Mouse (Mus musculus): Measurements from ENCODE around the gene Bsn. TPM values are rescaled to one million over a fixed set of nuclear protein-coding genes. Genes with fewer than 3 reads are reported as not detected.
A peak's percentile ranks its signal among the peaks of the same experiment; 100 is the strongest.

Bsn gene
- 1.4 and 1.7 TPM in 2 replicates for polyA plus RNA-seq (2016; fragmentation: Nextera tagmentation; extraction: Ambion mirVana)

DNA sequence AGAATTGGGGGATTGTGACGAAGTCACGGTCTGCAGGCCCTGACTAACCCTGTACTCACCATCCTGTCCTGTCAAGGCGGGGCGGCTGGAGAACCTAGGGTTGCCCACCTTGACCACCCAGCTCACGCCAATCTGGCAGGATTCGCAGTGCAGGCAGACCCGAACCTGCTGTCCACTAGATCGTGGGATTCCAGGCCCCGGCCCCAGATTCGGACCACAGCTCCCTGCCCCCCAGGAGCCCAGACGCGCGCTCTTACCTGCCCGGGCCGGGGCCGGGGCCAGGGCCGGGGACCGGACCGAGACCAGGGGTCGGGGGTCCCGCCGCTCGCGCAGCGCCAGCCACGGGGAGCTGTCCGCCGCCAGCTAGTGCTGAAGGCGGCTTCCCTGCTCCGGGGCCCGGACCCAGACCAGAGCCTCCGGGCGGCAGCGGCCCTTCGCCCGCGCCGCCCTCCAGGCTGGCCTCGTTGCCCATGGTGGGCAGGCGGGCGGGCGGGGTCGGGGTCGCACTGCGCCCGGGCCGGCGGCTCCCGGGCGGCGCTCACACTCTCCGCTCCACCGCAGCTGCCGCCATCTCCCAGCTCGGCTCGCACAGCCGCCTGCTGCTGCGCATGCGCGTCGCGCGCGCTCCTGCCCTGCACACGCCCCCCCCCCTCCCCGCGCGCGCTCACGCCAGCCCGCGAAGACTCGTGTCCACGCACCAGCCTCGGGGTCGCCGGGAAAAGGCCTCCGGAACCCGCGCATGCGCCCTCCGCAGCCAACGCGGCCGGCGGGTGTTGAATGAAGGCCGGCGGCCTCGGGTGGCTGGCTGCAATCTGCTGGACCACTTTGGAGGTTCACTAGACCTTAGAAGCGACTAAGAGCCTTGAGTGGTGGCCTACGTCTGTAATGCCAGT is at the start of gene Bsn:
TSS of gene Bsn (minus strand) at position 598 of the 893 bp plus-strand sequence.
- no peaks in the 10 kb centered on the region for H3K9me3 ChIP-seq
- 1% methylated on average over 91 of the region's 91 CpGs for WGBS
- peaks cover 52% of the 10 kb centered on the region for H3K27me3 ChIP-seq (replicated peaks; ENCODE audit: low read depth, poor library complexity, severe bottlenecking)
- peaks cover 13% of the 10 kb centered on the region for H3K4me1 ChIP-seq
- peak within 1 kb of the TSS; percentile 78 for H3K4me3 ChIP-seq
- DNase-seq (ENCODE audit: low spot score), result peak; percentile 85
- no peaks in the 10 kb centered on the region for H3K36me3 ChIP-seq (replicated peaks)
- peak within 1 kb of the TSS; percentile 69 for H3K27ac ChIP-seq (replicated peaks)

DNA sequence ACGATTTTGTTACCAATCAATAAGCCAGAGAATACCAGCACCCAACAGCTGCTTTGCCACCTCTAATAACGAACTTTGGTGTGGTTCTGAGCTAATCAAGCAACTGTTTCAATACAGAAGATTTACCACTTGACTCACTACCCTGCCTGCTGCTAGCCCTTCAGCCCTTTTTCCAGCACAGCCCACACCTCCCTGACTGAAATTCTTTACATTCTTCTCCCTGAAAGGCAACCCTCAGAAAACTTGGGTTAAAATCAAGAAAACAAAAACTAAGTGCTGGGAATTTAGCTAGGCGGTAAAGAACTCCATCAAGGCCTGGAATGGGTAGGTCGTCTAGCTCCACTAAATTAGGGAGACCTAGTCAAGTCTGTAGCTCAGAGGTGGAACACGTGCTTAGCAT is 49.8 kb upstream of the Bsn start:
- H3K27me3 ChIP-seq (replicated peaks; ENCODE audit: low read depth, poor library complexity, severe bottlenecking), result no peaks in the 10 kb centered on the region
- DNase-seq (ENCODE audit: low spot score), result no peak
- H3K4me1 ChIP-seq, result peaks cover 11% of the 10 kb centered on the region
- no peak overlapping the region for H3K27ac ChIP-seq (replicated peaks)
- H3K9me3 ChIP-seq, result no peaks in the 10 kb centered on the region
- 74% methylated on average over 5 of the region's 5 CpGs for WGBS
- peaks cover 19% of the 10 kb centered on the region for H3K36me3 ChIP-seq (replicated peaks)
- no peak overlapping the region for H3K4me3 ChIP-seq

DNA sequence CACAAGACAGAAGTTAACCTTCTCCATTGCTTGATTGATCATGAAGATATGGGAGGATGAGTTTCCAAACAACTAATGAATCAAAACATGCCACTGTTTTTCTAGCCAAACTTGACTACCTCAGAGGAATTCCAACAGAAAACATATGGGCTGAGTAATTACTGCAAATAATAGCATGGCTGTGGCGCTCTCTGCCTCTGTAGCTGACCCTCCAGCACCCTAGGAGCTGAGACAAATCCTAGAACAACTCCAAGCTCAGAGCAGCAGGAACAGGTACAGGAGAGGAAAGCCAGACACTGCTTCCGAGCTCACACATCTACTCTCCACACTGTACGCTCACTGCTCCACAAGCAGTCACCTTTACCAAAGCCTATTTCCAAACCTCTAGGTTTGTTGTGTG is 48.6 kb upstream of the Bsn start:
- Histone ChIP-seq H3K9me3 (no peaks in the 10 kb centered on the region), H3K4me3 (no peak overlapping the region), H3K27me3 (replicated peaks; ENCODE audit: low read depth, poor library complexity, severe bottlenecking) (no peaks in the 10 kb centered on the region), H3K36me3 (replicated peaks) (peaks cover 19% of the 10 kb centered on the region), H3K27ac (replicated peaks) (no peak overlapping the region), H3K4me1 (peaks cover 11% of the 10 kb centered on the region)
- DNase-seq (ENCODE audit: low spot score), result peak; percentile 10
- WGBS, result 59% methylated on average over 3 of the region's 3 CpGs

DNA sequence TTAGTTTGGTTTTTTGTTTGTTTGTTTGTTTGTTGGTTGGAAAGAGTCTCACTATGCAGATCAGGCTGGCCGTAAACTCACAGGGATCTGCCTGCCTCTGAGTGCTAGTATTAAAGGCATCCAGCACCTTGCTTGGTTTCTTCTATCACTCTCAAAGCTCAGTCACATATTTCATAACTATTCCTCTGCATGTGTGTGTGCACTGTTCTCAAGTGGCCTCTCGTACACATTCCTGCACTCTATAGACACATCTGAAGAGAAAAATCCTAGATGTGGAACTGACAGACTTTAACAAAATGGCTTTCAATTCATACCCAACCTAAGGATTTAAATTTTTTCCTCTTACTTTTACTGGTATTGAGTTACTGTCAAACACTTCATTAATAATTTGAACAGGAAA is 48.2 kb upstream of the Bsn start:
- Histone ChIP-seq H3K9me3 (no peaks in the 10 kb centered on the region), H3K27ac (replicated peaks) (no peak overlapping the region), H3K36me3 (replicated peaks) (peaks cover 19% of the 10 kb centered on the region), H3K27me3 (replicated peaks; ENCODE audit: low read depth, poor library complexity, severe bottlenecking) (no peaks in the 10 kb centered on the region), H3K4me3 (no peak overlapping the region), H3K4me1 (peaks cover 11% of the 10 kb centered on the region)
- WGBS, result 79% methylated on average over 2 of the region's 2 CpGs
- no peak for DNase-seq (ENCODE audit: low spot score)

DNA sequence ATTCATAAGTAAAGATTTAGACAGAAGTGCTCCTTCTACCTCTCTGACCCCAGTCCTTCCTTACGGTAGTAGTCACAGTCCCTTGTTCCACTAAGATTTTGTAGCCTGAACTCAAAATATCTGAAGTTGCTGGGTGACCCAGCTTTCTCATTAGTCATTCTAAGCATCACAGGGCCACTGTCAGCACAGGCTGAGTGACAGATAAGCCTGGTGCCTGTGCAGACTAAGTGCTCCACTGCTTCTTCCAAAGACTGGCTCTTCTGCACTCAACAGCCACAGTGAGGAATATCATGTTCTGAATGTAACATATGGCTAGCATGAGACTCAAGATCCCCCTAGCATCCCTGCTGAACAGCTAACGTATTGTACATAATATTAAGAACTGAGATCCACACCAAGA is 44.5 kb upstream of the Bsn start:
- peaks cover 21% of the 10 kb centered on the region for H3K36me3 ChIP-seq (replicated peaks)
- H3K4me1 ChIP-seq, result peaks cover 7% of the 10 kb centered on the region
- H3K9me3 ChIP-seq, result no peaks in the 10 kb centered on the region
- no peaks in the 10 kb centered on the region for H3K27me3 ChIP-seq (replicated peaks; ENCODE audit: low read depth, poor library complexity, severe bottlenecking)
- no peak overlapping the region for H3K4me3 ChIP-seq
- DNase-seq (ENCODE audit: low spot score), result no peak
- 95% methylated on average over 2 of the region's 2 CpGs for WGBS
- H3K27ac ChIP-seq (replicated peaks), result no peak overlapping the region

DNA sequence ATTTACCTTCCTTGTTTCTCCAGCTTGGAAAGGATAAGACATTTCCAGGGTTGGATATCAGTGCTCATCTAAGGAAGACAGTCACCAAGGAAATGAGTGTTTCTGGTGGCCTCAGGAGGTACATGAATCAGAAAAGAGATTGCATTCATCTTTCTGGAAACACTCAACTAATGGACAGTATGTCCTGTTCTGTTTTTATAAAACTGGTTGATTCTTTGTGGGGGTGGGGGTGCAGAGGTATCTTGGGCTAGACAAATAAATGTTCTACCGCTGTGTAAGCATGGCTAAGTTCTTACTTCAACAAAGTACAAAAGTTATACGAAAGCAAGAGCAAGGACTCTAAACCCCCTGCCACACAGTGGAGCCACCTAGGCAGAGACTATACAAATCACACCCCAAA is 42.7 kb upstream of the Bsn start:
- 92% methylated on average over 2 of the region's 2 CpGs for WGBS
- Histone ChIP-seq H3K36me3 (replicated peaks) (peaks cover 22% of the 10 kb centered on the region), H3K27ac (replicated peaks) (no peak overlapping the region), H3K4me1 (peaks cover 6% of the 10 kb centered on the region), H3K4me3 (no peak overlapping the region), H3K9me3 (no peaks in the 10 kb centered on the region), H3K27me3 (replicated peaks; ENCODE audit: low read depth, poor library complexity, severe bottlenecking) (no peaks in the 10 kb centered on the region)
- DNase-seq (ENCODE audit: low spot score), result no peak

DNA sequence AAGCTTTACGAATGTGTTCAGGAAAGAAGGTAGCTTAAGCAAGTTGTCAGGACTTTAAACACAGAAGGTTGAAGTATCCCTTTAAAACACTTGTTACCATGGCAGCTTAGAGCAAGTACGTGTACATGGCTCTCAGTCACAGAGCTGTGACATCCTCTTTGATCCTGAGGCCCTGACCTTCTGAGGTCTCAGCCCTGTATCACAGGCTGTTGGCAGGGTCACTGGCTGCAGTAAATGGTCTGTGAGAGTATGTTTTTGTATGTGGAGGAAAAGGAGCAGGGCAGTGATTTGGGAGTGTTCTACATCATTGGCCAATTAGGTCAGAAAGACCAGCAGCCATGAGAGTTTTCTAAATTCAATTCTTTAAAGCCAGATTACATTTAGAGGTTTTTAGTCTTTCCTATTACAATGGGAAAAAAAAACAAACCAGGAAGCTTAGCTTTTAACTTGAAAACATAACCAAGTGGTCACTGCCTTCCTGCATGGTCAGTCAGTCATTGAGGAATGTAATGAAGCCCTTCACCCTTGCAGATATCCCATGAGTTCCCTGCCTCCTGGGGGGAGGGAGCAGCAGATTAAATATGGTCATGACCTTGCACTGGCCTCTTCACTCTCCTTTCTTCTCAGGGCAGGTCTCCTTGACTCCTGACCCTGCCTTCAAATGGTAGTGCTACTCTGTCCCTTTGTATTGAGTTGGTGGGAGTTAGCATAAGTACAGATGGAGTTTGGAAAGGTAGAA is 37.9 kb upstream of the Bsn start:
- Histone ChIP-seq H3K4me3 (no peak overlapping the region), H3K27me3 (replicated peaks; ENCODE audit: low read depth, poor library complexity, severe bottlenecking) (no peaks in the 10 kb centered on the region), H3K36me3 (replicated peaks) (0 out of 2 replicates have a peak, but pooled peaks cover 11% of the 10 kb centered on the region), H3K9me3 (no peaks in the 10 kb centered on the region), H3K4me1 (peaks cover 8% of the 10 kb centered on the region; the same call in 1 of the 2 replicates), H3K27ac (replicated peaks) (no peak overlapping the region)
- WGBS, result 69% methylated on average over 2 of the region's 2 CpGs
- no peak for DNase-seq (ENCODE audit: low spot score)

DNA sequence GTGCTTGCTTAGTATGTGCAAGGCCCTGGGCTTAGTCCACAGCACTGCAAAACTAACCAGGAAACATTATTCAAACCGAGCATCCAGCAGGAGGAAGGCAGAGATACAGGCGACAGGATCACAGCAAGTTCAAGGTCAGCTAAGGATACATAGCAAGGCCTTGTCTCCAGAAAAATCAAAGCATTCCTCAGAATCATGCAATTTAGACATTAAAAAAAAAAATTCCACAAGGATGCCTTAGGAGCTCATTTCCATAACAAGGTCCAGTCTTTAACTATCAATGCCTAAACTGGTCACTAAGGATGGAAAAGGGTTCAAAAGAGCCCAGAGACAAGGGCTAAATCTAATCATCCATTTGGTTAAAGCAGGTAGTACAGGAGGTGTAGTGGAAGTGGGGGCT is 35.0 kb upstream of the Bsn start:
- Histone ChIP-seq H3K9me3 (no peaks in the 10 kb centered on the region), H3K36me3 (replicated peaks) (0 out of 2 replicates have a peak, but pooled peaks cover 5% of the 10 kb centered on the region), H3K27me3 (replicated peaks; ENCODE audit: low read depth, poor library complexity, severe bottlenecking) (no peaks in the 10 kb centered on the region), H3K27ac (replicated peaks) (no peak overlapping the region), H3K4me3 (no peak overlapping the region), H3K4me1 (peaks cover 8% of the 10 kb centered on the region; the same call in 1 of the 2 replicates)
- WGBS, result 88% methylated on average over 2 of the region's 2 CpGs
- DNase-seq (ENCODE audit: low spot score), result no peak

DNA sequence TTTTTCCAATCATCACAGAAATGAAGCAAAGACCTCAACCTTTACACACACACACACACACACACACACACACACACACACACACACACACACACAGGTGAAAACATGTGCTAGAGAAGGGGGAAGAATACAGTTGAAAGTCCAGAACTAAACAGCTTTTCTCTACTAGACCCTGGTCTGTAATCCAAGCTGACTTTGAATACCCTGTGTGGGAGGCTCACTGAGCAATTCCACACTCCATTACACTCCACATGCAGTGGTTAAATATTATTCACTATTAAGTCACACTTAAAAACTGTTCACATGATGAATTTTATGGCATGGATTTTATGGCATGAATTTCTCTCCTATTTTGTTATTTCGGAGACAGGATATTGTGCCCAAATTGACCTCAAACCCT is 33.4 kb upstream of the Bsn start:
- Histone ChIP-seq H3K27ac (replicated peaks) (no peak overlapping the region), H3K4me3 (no peak overlapping the region), H3K4me1 (peaks cover 8% of the 10 kb centered on the region; the same call in 1 of the 2 replicates), H3K9me3 (no peaks in the 10 kb centered on the region), H3K36me3 (replicated peaks) (no peaks in the 10 kb centered on the region), H3K27me3 (replicated peaks; ENCODE audit: low read depth, poor library complexity, severe bottlenecking) (no peaks in the 10 kb centered on the region)
- no peak for DNase-seq (ENCODE audit: low spot score)
- WGBS, result 97% methylated on average over 1 of the region's 1 CpGs

DNA sequence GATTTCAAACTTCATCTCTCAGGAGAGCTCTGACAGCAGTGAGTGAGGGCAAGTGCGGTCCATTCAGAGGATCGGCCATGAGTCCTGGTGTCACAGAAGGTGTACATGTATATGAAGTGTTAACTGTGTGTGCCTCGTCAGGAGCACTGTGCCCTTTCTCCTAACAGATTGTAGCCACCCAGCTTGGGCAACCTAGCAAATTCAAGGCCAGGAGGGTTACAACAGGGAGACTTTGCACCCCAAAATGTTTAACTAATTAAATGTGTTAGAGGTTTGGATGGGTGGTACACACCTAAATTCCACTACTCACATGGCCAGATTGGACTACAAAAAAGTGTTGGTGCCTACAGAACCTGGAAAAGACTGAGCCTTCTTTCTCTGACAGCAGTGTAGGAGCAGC is 31.4 kb upstream of the Bsn start:
- no peaks in the 10 kb centered on the region for H3K4me1 ChIP-seq
- DNase-seq (ENCODE audit: low spot score), result no peak
- WGBS, result 93% methylated on average over 3 of the region's 3 CpGs

DNA sequence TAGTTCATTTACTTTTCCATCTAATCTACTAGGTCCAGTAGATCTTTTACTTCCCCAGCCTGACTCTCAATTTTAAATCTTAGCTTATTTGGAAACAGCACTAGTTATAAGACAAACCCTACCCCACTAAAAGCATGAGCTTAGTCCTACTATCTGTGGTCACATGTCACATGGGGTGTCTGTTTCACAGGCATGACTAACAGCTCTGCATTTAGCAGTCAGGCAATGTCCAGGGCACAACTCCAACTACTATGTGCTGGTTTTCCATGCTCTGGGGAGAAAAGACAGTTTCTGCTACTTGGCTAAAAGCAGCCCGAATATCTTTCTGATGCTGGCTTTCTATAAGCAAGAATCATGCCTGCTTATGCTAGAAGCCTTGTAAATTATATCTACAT is 30.2 kb upstream of the Bsn start:
- Histone ChIP-seq H3K36me3 (replicated peaks) (peaks cover 28% of the 10 kb centered on the region), H3K4me1 (no peaks in the 10 kb centered on the region), H3K4me3 (no peak overlapping the region), H3K9me3 (no peaks in the 10 kb centered on the region), H3K27ac (replicated peaks) (no peak overlapping the region), H3K27me3 (replicated peaks; ENCODE audit: low read depth, poor library complexity, severe bottlenecking) (no peaks in the 10 kb centered on the region)
- DNase-seq (ENCODE audit: low spot score), result no peak
- WGBS, result 93% methylated on average over 1 of the region's 1 CpGs

More for the DNA sequence above, 31.4 kb upstream of the Bsn start:
- Histone ChIP-seq H3K9me3 (no peaks in the 10 kb centered on the region), H3K36me3 (replicated peaks) (peaks cover 18% of the 10 kb centered on the region), H3K27ac (replicated peaks) (no peak overlapping the region), H3K4me3 (no peak overlapping the region), H3K27me3 (replicated peaks; ENCODE audit: low read depth, poor library complexity, severe bottlenecking) (no peaks in the 10 kb centered on the region)

DNA sequence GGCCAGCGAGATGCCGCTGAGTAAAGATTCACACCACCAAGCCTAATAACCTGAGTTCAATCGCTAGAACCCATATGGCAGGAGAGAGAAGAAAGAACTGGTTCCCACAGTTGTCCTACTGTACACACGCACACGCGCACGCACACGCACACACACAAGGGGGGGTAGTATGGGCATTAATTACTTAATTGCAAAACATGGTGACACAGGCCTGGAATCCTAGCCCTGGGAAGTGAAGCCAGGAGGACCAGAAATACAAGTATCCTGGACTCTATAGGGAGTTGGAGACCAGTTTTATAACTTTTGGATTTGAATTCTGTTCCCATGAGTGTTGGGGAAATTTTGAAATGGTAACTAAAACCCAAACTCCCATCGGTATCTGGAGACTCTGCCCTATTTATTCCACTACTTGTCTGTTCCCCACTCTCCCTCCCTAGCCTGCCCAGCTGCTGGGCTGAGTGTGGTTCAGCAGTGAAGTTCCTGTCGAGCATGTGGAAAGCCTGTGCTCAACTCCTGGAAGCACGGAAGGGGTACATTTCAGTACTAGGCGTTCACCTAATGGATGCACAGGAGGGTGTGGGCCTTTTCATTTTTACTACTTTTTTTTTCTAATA is 29.7 kb upstream of the Bsn start:
- Histone ChIP-seq H3K36me3 (replicated peaks) (peaks cover 32% of the 10 kb centered on the region), H3K4me3 (no peak overlapping the region), H3K9me3 (no peaks in the 10 kb centered on the region), H3K4me1 (no peaks in the 10 kb centered on the region), H3K27ac (replicated peaks) (no peak overlapping the region), H3K27me3 (replicated peaks; ENCODE audit: low read depth, poor library complexity, severe bottlenecking) (no peaks in the 10 kb centered on the region)
- 88% methylated on average over 12 of the region's 12 CpGs for WGBS
- no peak for DNase-seq (ENCODE audit: low spot score)
